Mouse (Mus musculus) C2C12 (cell line): ENCODE measurements around the gene Thnsl2.

Experiments used
- CTCF ChIP-seq: IDR thresholded peaks from one replicate; pipeline ENCODE4 v1.5.1; 2011; ENCODE audit not compliant: control insufficient read depth, insufficient read depth, insufficient read length
- MAX ChIP-seq: IDR thresholded peaks from one replicate; pipeline ENCODE4 v1.6.1; 2011; ENCODE audit warnings: mild to moderate bottlenecking, control low read depth
- MYOG ChIP-seq: IDR thresholded peaks from one replicate; pipeline ENCODE4 v1.6.1; 2011; ENCODE audit not compliant: control insufficient read depth, insufficient read length; ENCODE audit errors: extremely low read depth

GRCm38 (mm10) chr6:71180596-71180995, 36.4 kb upstream of the Thnsl2 start:
- TF ChIP-seq CTCF (no peak), MYOG (no peak), MAX (no peak)
